Mouse (Mus musculus) liver, embryonic 14.5 days (tissue): Measurements from ENCODE around the gene St3gal4.

Source experiments
- CTCF ChIP-seq: IDR thresholded peaks from 2 replicates; pipeline ENCODE4 v1.5.1; 2016; ENCODE audit warnings: antibody characterized with exemption, low read depth, control low read depth
- EP300 ChIP-seq: IDR thresholded peaks from 2 replicates; pipeline ENCODE4 v1.6.1; 2016; ENCODE audit warnings: antibody characterized with exemption, low read depth

DNA sequence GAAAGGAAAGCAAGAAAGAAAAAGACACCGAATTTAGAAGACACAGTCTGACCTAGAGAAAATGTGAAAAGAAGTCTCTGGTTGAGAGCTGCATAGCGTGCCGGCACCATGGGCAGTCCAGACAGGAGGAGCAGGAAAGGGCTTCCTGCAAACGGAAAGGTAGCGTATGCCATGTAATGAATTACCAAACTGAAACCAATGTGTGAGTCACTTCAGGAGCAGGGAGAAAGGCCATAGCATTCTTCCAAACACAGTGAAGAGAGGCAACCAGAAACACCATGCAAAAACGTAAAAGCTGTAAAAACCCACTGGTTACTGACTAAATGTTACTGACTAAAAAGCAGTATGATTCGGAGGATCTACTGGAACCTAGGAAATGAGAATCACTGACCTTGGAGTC is 42.7 kb upstream of the St3gal4 start:
- TF ChIP-seq CTCF (no peak), EP300 (no peak)
